Mouse (Mus musculus) frontal cortex, postnatal 14 days (tissue): ENCODE measurements around the gene Ces2b.
"Not testable (repeated sequence)": the region's sequence is repeated elsewhere in the genome, so short reads cannot be mapped to it uniquely, and the experiment has no call there.

ENCODE experiments used
- DNase-seq, 2 experiments: peaks; one replicate each; pipeline ENCODE4 v3.0.0; 2022; ENCODE audit warnings: low spot score in 2 of 2

The Ces2b gene

DNA sequence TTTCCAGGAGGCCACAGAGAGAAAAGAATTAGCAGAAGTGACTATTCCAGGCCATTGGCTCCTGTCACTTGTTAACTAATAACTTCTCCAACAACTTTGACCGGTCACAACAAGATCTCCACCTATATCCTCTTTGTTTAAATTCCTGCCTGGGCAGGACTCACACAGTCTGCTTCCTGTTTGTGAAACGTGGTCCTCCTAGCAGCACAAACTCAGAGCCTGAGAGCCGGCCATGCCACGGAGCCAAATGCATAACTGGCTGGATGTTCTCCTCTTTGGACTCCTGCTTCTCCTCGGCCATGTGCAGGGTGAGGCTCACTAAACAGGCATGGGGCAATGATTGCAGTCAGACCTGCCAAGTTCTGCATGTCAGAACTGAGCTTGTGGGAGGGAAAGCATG is at the start of gene Ces2b:
Gene Ces2b (plus strand): TSS at position 133 of the 400 bp plus-strand sequence.
- DNase-seq, result no peak

DNA sequence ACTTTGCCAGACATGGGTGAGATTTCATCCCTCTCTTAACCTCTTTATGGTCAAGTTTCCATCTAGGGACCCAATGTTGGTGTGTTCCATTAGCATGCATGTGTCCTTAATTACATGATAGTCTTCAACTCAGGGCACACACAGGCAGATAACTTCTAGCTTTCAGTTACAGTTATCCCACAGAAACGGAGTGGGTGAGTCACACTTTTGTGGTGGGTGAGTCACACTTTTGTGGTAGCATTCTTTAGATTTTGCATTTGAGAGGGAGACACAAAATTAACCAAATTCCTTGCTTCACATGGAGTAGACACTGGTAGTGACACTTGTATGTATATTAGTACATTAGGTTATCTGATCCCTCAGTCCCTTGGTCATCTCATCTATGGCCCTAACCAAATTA is 44.3 kb upstream of the Ces2b start:
- no peak for DNase-seq

DNA sequence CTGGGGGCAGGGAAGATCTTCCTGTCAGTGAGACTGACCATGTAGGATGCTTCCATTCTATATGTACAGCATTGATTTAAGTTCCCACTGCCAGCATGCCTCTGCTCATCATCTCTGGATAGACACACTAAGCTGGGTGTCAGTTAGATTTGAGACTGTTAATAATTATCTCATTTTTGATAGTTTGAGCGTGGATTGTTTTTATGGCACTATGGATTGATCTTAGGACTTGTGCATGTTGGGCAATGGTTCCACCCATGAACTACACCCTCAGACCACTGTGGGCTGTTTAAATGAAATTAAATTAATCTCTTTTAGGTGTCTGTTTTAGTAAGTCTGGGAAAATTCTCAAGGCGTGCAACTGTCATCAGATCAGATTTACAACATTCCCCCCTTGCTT is 42.4 kb upstream of the Ces2b start:
- no peak for DNase-seq

DNA sequence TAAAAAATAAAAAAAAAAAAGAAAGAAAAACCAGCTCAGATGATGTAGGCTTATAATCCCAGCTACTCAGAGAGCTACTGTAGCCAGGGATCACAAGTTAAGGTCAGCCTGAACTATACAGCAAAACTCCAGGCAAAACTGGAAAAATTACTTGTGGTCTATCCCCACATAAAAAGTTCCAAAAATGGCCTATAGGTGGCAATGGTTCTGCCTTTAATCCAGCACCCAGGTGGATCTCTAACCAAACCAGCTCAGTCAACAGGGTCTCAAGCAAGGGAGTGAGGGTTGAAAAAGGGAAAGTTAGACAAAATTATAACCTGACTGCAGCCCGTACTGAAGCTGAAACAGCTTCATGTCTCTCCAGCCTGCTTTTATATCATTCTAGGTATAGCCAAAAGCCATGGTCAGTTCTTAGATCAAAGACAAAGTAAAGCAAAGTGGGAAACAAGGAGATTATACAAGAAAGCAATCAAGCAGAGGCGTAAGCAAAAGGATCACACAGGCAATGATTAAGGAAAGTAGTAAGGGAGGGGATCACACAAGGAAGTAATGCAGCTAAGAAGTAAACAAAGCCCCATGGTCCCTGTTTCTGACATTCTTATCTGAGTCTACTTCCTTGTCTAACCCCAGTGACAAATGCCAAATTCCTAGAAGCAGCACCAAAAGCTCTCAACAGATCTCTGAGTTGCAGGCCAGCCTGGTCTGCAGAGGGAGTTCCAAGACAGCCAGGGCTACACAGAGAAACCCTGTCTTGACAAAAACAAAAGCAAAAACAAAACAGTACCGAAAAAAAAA is 41.3 kb upstream of the Ces2b start:
- DNase-seq, result no peak

DNA sequence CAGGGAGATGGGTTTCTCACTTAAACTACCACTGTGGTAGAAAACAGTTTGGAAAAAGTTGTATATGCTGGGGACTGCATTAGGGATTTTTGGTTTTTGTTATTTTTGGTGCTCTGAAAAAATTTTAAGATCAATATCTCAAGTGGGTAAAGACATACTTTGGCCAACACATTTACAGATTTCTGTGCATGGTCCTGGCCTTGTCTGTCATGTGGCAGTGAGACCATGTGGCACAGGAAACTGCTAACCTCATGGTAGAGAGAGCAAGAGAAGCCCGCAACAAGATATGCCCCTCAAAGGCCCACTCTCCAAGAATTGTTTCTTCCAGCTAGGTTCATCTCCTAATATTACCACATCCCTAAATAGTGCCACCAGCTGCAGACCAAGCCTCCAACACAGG is 32.0 kb upstream of the Ces2b start:
- no peak for DNase-seq

DNA sequence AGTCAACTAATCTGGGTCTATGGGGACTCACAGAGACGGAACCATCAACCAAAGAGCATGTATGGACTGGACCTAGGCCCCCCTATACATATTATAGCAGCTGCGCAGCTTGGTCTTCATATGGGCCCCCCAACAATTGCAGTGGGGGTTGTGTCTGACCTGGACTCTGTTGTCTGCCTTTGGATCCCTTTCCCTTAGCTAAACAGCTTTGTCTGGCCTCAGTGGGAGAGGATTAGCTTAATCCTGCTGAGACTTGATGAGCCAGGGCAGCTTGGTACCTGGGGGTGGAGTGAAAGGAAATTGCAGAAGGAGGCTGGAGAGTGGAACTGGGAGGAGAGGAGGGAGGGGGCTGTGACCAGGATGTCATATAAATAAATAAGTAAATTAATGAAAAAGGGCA is 25.2 kb upstream of the Ces2b start:
- DNase-seq, result no peak

DNA sequence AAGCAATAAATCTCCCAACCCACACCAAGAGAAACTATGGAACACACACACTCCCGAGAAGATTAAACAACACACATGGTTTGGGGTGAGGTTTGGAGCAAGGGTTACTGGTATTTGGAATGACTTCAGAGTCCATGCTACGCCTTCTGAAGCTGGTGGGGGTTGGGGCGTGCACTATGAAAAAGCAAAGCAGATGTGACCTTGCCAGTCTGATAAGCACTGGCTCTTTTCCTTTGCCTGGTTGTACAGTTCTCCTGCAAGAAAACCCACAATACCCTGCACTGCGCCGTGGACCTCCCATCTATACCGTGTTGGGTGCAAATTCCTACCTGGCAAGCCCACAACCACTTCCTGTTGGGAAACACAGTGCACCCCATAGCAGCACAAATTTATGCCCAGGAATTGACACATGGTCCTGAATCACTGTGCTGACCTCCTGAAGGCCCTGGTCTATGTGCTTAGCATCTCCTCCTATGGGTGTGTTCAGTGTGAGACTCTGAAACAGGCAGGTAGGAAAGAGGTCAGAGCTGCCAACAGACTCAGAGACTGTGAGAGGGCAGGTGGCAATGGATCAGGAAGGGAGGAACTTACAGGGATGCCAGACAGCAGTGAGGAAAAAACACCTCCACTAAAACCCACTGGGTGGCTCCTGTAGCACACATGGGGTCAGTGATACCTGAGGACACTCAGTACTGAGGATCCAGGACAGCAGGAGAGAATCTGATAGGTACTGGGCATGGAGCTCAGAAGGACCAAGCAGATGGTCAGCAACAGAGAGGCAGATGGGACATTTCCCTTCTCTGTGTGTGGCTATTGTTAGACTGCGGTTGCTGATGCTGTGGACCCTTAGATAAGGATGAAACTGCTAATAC is 22.6 kb upstream of the Ces2b start:
- no peak for DNase-seq

DNA sequence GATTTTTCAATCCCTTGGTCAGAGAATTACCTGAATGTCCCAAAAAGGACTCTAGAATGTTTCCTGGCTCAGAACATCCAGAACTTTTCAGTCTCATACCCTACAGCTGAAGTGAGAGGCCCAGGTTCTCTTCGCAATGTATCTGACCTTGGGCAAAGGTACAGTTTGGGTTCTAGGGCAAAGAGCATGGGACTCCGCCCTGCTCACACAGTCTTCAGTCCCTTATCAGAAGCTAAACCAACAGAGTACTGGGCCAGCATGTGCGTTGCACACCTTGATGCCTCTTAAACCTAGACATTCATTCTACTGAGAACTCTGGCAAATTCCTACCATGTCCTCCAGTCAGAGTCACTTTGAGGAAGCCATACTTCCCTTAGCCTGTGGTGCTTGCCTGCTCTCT is 21.9 kb upstream of the Ces2b start:
- no peak for DNase-seq

DNA sequence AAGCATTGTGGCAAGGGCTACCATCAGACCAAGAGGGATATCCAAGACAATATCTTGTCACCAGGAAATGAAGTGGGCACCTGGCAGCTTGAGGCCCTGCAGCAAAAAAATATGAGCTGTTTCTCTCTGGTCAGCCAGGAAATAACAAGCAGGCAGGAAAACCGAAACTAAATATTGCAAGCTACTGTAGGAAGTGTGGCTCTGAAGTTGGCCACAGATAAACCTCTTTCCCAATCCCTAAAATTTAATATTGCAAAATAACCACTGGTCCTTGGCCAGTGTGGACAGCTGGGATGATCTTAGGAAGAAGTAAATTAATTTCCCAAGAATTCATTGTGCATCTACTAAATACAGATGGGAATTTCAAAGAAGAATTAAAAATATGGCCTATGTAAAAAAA is 4.5 kb upstream of the Ces2b start:
- no peak for DNase-seq

DNA sequence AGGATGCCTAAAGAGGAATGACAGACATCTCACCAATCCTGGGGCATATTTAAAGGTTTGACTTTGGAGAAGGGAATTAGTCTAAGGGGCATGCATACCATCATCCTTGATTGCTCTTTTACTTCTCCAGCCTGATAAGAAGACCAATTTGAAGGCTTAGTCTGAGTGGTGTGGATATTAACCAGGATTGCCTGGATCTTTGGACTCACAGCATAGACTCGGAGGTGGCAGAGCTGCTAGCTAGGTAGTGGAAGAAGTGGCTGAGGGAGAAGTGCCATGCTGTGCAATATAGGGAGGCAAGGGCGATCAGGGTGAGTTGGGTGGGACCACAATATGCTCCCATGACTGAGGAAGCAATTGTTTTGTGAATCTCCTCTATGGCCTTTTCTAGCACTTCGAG is 3.2 kb upstream of the Ces2b start:
- DNase-seq, result no peak

DNA sequence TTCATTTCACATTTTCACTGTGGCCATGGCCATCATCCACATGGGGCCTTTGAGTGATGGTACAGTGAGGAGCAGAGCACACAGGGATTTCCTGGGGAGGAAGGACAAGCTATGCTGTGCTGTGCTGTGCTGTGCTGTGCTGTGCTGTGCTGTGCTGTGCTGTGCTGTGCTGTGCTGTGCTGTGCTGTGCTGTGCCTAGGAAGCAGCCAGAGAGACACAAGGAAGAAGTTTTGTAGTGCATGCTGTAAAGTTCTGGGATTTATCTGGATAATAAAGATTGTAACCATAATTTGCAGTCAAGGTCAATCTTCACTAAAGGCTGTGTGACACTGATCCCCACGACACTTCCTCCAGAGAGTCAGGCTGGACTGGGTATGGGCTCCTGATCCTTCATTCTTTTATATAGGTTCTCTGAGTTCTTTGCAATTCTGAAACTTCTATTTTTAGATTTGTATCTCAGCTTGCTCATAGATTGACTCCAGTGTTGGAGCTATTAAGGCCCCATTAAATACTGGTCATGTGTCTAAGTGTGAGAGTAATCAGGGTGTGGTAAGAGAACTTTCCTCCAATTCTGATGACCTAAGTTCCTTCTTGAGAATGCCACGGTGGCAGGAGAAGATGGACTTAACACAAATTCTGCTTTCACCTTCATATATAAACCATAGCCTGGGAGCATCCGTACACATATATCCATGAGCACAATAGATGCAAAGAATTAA is 10.1 kb downstream of the Ces2b start:
- DNase-seq, result no peak

DNA sequence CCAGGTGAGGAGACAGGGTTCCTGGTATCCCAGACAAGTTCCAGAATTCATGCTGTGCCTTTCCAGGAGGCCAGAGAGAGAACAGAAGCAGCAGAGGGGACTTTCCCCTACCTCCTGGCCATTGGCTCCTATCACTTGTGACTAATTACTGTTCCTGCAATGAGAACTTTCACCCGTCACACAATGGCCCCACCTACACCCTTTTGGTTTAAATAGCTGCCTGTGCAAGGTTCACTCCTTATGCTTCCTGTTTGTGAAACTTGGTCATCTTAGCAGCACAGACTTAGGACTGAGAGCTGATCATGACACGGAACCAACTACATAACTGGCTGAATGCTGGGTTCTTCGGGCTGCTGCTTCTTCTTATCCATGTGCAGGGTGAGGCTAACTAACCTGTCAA is 15.5 kb downstream of the Ces2b start, which contains the start of gene Ces2c:
Gene Ces2c (plus strand): TSS at position 238 of the 400 bp plus-strand sequence.
- no peak for DNase-seq

DNA sequence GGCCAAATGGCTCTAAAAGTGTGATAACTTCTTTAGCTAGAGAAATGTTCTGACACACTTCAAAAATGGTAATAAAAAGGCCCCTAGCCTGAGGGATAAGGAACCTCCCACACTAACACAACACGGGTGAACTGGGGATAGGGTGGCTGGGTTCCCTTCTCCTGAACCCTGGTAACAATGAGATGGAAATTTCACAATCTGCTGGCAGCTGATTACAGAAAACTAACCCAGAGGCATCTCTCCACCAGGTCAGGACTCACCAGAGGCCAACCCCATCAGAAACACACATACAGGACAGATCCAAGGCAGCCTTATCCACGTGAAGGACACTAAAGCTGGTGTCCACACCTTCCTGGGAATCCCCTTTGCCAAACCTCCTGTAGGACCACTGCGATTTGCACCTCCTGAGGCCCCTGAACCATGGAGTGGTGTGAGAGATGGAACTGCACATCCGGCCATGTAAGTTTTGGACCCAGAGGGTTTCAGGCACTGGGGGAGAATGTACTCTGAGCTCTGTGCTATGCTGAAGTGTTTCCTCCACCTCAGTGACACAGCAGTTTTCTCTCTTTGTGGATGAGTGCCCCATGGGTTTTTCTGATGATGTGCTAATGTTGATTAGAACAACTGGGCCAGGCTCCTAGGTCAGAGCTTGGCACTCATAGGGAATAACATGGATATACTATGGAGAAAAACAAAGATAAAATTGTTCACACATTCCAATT is 16.5 kb downstream of the Ces2b start:
- no peak for DNase-seq

DNA sequence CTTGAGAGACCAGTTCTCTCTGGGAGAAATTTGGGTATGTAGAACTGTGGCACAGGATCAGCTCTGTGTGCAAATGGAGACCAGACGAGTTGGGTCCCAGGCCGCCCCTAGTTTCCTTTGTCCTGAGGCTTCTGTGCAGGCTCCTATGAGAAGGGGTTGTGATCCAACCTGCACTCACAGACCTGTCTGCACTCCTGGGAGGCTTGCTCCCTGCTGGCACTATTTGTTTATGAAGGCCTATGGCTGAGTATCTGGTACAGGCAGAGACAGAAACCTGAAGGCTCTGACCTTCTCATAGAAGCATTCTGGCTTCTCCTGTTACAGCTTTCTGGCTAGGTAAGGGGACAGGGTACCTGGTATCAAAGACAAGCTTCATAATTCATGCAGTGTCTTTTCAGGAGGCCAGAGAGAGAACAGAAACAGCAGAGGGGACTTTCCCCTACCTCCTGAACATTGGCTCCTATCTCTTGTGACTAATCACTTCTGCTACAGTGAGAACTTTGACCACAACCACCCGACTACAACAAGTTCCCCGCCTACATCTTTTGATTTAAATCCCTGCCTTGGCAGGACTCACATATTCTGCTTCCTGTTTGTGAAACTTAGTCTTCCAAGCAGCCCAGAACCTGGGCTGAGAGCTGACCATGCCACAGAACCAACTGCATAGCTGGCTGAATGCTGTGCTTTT is 35.6 kb downstream of the Ces2b start:
- not testable (repeated sequence) for DNase-seq

DNA sequence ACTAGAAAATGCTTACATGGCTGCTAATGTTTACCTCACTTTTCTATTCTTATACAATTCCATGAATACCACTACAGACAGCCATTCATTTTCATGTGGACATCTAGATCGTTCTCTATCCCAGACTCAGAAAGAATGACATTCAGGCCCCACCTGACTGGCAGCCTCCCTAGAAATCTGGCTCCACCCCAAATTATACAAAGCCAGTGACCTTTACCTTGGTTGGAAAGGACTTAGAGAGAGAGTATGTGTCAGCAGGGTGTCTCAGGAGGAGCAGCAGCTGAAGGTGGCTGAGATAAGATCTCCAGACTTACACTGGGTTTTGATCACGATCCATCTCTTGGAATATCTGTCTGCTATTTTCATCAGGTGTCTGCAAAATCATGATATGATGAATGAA is 37.5 kb downstream of the Ces2b start:
- not testable (repeated sequence) for DNase-seq

DNA sequence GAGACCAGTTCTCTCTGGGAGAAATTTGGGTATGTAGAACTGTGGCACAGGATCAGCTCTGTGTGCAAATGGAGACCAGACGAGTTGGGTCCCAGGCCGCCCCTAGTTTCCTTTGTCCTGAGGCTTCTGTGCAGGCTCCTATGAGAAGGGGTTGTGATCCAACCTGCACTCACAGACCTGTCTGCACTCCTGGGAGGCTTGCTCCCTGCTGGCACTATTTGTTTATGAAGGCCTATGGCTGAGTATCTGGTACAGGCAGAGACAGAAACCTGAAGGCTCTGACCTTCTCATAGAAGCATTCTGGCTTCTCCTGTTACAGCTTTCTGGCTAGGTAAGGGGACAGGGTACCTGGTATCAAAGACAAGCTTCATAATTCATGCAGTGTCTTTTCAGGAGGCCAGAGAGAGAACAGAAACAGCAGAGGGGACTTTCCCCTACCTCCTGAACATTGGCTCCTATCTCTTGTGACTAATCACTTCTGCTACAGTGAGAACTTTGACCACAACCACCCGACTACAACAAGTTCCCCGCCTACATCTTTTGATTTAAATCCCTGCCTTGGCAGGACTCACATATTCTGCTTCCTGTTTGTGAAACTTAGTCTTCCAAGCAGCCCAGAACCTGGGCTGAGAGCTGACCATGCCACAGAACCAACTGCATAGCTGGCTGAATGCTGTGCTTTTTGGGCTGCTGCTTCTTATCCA is 55.0 kb downstream of the Ces2b start:
- DNase-seq, result not testable (repeated sequence)
